Mouse (Mus musculus): Measurements from ENCODE around the gene D630045J12Rik. TPM values are rescaled to one million over a fixed set of nuclear protein-coding genes. Genes with fewer than 3 reads are reported as not detected.

The D630045J12Rik gene
- polyA plus RNA-seq, 1 experiment from 2014 or later: 0.13 TPM

DNA sequence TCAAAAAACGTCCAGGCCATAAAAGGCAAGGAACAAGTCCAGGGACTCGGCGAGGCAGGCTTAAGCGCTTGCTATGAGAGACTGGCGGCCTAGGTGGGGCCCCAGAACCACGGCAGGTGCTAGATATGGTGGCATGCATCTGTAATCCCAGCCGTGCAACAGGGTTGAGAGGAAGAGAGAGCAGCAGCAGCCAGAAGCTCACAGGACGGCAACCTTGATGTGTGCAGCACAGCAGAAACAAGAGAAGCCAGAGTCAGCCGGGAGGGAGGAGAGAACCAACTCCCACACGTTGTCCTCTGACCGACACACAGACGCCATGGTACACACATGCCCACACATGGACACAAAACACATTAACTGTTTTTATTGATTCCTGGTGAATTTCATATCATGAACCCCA is 51.0 kb downstream of the D630045J12Rik start:
- Histone ChIP-seq H3K9me3 (ENCODE audit: low read length) (no peaks in the 10 kb centered on the region), H3K4me2 (ENCODE audit: low read depth, low read length) (no peak overlapping the region), H3K27me3 (ENCODE audit: insufficient read depth, low read length) (no peaks in the 10 kb centered on the region), H3K27ac (ENCODE audit: low read depth) (no peak overlapping the region), H3K4me1 (ENCODE audit: insufficient read depth) (no peaks in the 10 kb centered on the region), H3K36me3 (replicated peaks; ENCODE audit: insufficient read depth, low read length) (no peaks in the 10 kb centered on the region), H3K9ac (replicated peaks) (no peak overlapping the region), H3K4me3 (ENCODE audit: low read depth, low read length) (no peak overlapping the region)
- 70% methylated on average over 12 of the region's 12 CpGs for WGBS (ENCODE audit: insufficient replicate concordance)
- ATAC-seq: no peak
- no peak for DNase-seq
- TF ChIP-seq EP300 (IDR thresholded peaks at IDR 0.05; ENCODE audit: low read depth) (no peak), CTCF (IDR thresholded peaks at IDR 0.05; ENCODE audit: low read depth) (no peak)

DNA sequence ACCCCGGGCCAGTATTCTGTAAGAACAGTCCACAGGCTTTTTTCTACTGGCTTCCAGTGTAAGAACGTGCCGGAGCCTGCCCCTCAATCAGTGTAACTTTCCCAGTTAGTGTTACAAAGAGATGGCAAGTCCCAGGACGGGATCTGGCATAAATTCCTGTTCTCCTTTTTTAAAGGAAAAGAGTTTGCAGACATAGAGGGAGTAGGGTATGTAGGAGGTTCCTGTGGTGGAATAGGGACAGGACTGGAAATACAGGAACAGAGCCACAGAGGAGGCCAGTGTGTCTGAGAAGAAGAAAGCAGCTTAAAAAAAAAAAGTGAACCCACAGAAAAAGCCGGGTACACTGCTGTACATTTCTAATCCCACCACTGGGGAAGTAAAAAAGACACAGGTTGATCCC is 52.3 kb downstream of the D630045J12Rik start:
- DNase-seq (no peak), ATAC-seq (no peak)
- Histone ChIP-seq H3K36me3 (replicated peaks; ENCODE audit: insufficient read depth, low read length) (no peaks in the 10 kb centered on the region), H3K4me3 (ENCODE audit: low read depth, low read length) (no peak overlapping the region), H3K27me3 (ENCODE audit: insufficient read depth, low read length) (no peaks in the 10 kb centered on the region), H3K4me2 (ENCODE audit: low read depth, low read length) (no peak overlapping the region), H3K27ac (ENCODE audit: low read depth) (no peak overlapping the region), H3K9ac (replicated peaks) (no peak overlapping the region), H3K4me1 (ENCODE audit: insufficient read depth) (no peaks in the 10 kb centered on the region), H3K9me3 (ENCODE audit: low read length) (no peaks in the 10 kb centered on the region)
- 76% methylated on average over 5 of the region's 5 CpGs for WGBS (ENCODE audit: insufficient replicate concordance)
- TF ChIP-seq CTCF (IDR thresholded peaks at IDR 0.05; ENCODE audit: low read depth): no peak
- no peak for TF ChIP-seq EP300 (IDR thresholded peaks at IDR 0.05; ENCODE audit: low read depth)

- no peak for TF ChIP-seq CTCF (IDR thresholded peaks at IDR 0.05; ENCODE audit: low read depth)
- TF ChIP-seq EP300 (IDR thresholded peaks at IDR 0.05; ENCODE audit: low read depth): no peak
- Histone ChIP-seq H3K27me3 (ENCODE audit: insufficient read depth, low read length) (no peaks in the 10 kb centered on the region), H3K27ac (ENCODE audit: low read depth) (no peak overlapping the region), H3K4me3 (ENCODE audit: low read depth, low read length) (no peak overlapping the region), H3K9me3 (ENCODE audit: low read length) (no peaks in the 10 kb centered on the region), H3K4me2 (ENCODE audit: low read depth, low read length) (no peak overlapping the region), H3K9ac (replicated peaks) (no peak overlapping the region), H3K36me3 (replicated peaks; ENCODE audit: insufficient read depth, low read length) (no peaks in the 10 kb centered on the region), H3K4me1 (ENCODE audit: insufficient read depth) (no peaks in the 10 kb centered on the region)
- ATAC-seq (no peak), DNase-seq (no peak)
- 82% methylated on average over 6 of the region's 6 CpGs for WGBS (ENCODE audit: insufficient replicate concordance)
Measured at GRCm38 (mm10) chr6:38199599-38199998, 54.2 kb downstream of the D630045J12Rik start.

- Histone ChIP-seq H3K27ac (ENCODE audit: low read depth) (no peak overlapping the region), H3K9me3 (ENCODE audit: low read length) (no peaks in the 10 kb centered on the region), H3K27me3 (ENCODE audit: insufficient read depth, low read length) (no peaks in the 10 kb centered on the region), H3K9ac (replicated peaks) (no peak overlapping the region), H3K36me3 (replicated peaks; ENCODE audit: insufficient read depth, low read length) (no peaks in the 10 kb centered on the region), H3K4me1 (ENCODE audit: insufficient read depth) (no peaks in the 10 kb centered on the region), H3K4me2 (ENCODE audit: low read depth, low read length) (no peak overlapping the region), H3K4me3 (ENCODE audit: low read depth, low read length) (no peak overlapping the region)
- DNase-seq (no peak), ATAC-seq (no peak)
- WGBS (ENCODE audit: insufficient replicate concordance): 67% methylated on average over 1 of the region's 1 CpGs
- TF ChIP-seq CTCF (IDR thresholded peaks at IDR 0.05; ENCODE audit: low read depth) (no peak), EP300 (IDR thresholded peaks at IDR 0.05; ENCODE audit: low read depth) (no peak)
Measured at GRCm38 (mm10) chr6:38198727-38199126, 55.1 kb downstream of the D630045J12Rik start.

GRCm38 (mm10) chr6:38196266-38197189 is 57.3 kb downstream of the D630045J12Rik start:
- Histone ChIP-seq H3K27me3 (ENCODE audit: insufficient read depth, low read length) (no peaks in the 10 kb centered on the region), H3K9me3 (ENCODE audit: low read length) (no peaks in the 10 kb centered on the region), H3K4me3 (ENCODE audit: low read depth, low read length) (no peak overlapping the region), H3K27ac (ENCODE audit: low read depth) (no peak overlapping the region), H3K4me2 (ENCODE audit: low read depth, low read length) (no peak overlapping the region), H3K4me1 (ENCODE audit: insufficient read depth) (no peaks in the 10 kb centered on the region), H3K36me3 (replicated peaks; ENCODE audit: insufficient read depth, low read length) (no peaks in the 10 kb centered on the region), H3K9ac (replicated peaks) (no peak overlapping the region)
- TF ChIP-seq EP300 (IDR thresholded peaks at IDR 0.05; ENCODE audit: low read depth) (no peak), CTCF (IDR thresholded peaks at IDR 0.05; ENCODE audit: low read depth) (no peak)
- no peak for ATAC-seq
- no peak for DNase-seq
- 84% methylated on average over 24 of the region's 24 CpGs for WGBS (ENCODE audit: insufficient replicate concordance)

- Histone ChIP-seq H3K4me2 (ENCODE audit: low read depth, low read length) (no peak overlapping the region), H3K36me3 (replicated peaks; ENCODE audit: insufficient read depth, low read length) (no peaks in the 10 kb centered on the region)
- WGBS (ENCODE audit: insufficient replicate concordance): 84% methylated on average over 10 of the region's 10 CpGs
Measured at GRCm38 (mm10) chr6:38195306-38195705, 58.5 kb downstream of the D630045J12Rik start.

More at GRCm38 (mm10) chr6:38195306-38195705, 58.5 kb downstream of the D630045J12Rik start:
- no peaks in the 10 kb centered on the region for H3K9me3 ChIP-seq (ENCODE audit: low read length)
- ATAC-seq (no peak), DNase-seq (no peak)
- H3K9ac ChIP-seq (replicated peaks): no peak overlapping the region
- H3K4me1 ChIP-seq (ENCODE audit: insufficient read depth): no peaks in the 10 kb centered on the region
- no peaks in the 10 kb centered on the region for H3K27me3 ChIP-seq (ENCODE audit: insufficient read depth, low read length)
- H3K4me3 ChIP-seq (ENCODE audit: low read depth, low read length): no peak overlapping the region
- no peak overlapping the region for H3K27ac ChIP-seq (ENCODE audit: low read depth)
- TF ChIP-seq CTCF (IDR thresholded peaks at IDR 0.05; ENCODE audit: low read depth) (no peak), EP300 (IDR thresholded peaks at IDR 0.05; ENCODE audit: low read depth) (no peak)
